Mouse (Mus musculus): Measurements from ENCODE around the gene Pate2.

DNA sequence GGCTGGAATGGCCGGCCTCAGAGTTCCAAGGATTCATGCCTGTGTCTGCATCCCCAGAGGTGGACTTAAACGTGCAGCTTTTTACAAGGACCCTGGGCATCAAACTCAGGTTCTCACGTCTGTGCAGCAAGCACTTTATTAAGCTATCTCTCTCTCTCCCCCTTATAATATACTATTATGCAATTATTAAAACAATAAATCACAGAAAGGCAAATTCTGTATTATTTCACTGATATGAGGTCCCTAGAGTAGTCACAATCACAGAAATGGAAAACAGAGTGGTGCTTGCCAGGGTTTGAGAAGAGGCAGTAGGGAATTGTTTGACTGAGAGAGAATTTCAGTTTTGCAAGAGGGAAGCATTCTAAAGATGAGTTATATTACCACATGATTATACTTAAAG lies 40.9 kb upstream of the Pate2 start:
- TF ChIP-seq GATA1 (IDR thresholded peaks at IDR 0.05; ENCODE audit: low read length) (no peak), TAL1 (IDR thresholded peaks at IDR 0.05; ENCODE audit: low read length) (no peak)
